Mouse (Mus musculus): Measurements from ENCODE around the gene Ifna4. TPM values are rescaled to one million over a fixed set of nuclear protein-coding genes. Genes with fewer than 3 reads are reported as not detected.

The Ifna4 gene
- not detected in 2 replicates for polyA plus RNA-seq (2015; fragmentation: Nextera tagmentation; extraction: Ambion mirVana)

DNA sequence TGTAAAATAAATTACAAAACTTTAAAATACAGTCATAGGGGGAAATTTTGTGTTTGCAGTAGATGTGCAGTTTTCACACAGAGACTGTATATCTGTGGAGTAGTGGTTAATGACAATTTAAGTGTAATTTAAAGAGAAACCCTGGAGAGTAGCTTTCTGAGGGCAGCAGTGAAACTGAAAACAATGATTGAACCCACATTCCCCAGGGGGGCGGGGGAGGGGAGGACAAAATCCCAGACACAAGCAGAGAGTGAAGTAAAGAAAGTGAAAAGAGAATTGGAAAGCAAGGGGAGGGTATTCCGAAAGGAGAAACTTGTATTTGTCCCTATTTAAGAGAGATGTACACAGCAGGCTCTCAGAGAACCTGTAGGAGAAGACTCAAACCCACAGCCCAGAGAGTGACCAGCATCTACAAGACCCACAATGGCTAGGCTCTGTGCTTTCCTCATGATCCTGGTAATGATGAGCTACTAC lies at the start of gene Ifna4:
Gene Ifna4 (plus strand): TSS at position 424 of the 474 bp plus-strand sequence.

DNA sequence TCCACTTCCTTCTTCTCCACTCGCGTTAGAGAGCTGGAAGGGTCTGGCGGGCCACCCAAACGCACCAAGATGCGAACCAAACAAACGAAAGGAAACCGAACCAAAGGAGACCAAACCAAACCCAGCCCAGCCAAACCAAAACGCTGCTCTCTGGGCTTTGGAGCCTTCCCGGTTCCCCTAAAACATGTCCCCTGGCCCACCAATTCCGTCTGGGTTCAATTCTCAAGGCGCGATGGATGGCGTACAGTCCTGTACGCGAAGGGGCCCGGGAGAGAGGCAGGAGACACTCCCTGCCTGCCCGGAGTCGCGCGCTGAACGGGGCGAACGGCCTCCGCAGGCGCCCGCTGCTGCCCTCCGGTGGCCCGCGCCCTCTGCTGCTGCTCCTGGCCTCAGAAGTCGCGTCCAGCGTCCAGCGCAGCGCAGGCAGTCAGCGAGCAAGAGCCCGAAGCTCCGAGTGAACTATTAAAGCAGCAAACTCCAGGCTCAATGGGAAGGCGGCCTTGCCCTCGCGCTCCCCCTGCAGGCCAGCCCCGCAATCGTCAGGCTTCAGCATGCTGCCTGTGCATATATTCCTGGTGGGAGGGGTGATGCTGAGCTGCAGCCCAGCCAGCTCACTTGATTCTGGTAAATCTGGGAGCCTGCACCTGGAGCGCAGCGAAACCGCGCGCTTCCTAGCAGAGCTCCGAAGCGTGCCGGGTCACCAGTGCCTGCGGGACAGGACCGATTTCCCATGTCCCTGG lies 47.6 kb upstream of the Ifna4 start, which contains the start of gene Gm13275:
Gene Gm13275 (plus strand): TSS at position 552 of the 740 bp plus-strand sequence.

DNA sequence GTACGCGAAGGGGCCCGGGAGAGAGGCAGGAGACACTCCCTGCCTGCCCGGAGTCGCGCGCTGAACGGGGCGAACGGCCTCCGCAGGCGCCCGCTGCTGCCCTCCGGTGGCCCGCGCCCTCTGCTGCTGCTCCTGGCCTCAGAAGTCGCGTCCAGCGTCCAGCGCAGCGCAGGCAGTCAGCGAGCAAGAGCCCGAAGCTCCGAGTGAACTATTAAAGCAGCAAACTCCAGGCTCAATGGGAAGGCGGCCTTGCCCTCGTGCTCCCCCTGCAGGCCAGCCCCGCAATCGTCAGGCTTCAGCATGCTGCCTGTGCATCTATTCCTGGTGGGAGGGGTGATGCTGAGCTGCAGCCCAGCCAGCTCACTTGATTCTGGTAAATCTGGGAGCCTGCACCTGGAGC lies 44.6 kb upstream of the Ifna4 start, which contains the start of gene Gm13279:
Gene Gm13279 (plus strand): TSS at position 301 of the 400 bp plus-strand sequence.

DNA sequence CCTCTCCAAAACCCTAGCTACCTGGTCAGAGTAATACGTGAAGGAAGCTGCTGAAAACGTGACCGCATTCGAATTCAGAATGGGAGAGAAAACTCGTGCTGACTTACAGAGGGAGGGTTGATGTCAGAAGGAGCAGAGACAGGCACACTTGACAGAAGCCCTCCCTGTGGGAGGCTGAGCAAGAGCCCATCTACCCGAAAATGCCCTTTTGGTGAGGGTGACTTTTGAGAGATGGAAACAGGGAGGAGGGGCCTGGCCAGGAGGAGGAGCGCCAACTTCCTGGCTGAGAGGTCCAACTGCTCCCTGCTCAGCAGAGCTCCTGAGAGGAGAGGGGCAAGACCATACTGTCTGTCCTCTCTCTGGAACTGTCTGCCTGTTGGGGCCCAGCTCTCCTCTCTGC lies 42.3 kb upstream of the Ifna4 start, which contains the start of gene Gm13285:
Gene Gm13285 (plus strand): TSS at position 301 of the 400 bp plus-strand sequence.

DNA sequence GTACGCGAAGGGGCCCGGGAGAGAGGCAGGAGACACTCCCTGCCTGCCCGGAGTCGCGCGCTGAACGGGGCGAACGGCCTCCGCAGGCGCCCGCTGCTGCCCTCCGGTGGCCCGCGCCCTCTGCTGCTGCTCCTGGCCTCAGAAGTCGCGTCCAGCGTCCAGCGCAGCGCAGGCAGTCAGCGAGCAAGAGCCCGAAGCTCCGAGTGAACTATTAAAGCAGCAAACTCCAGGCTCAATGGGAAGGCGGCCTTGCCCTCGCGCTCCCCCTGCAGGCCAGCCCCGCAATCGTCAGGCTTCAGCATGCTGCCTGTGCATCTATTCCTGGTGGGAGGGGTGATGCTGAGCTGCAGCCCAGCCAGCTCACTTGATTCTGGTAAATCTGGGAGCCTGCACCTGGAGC lies 38.7 kb upstream of the Ifna4 start, which contains the start of gene Gm13287:
Gene Gm13287 (plus strand): TSS at position 301 of the 400 bp plus-strand sequence.

DNA sequence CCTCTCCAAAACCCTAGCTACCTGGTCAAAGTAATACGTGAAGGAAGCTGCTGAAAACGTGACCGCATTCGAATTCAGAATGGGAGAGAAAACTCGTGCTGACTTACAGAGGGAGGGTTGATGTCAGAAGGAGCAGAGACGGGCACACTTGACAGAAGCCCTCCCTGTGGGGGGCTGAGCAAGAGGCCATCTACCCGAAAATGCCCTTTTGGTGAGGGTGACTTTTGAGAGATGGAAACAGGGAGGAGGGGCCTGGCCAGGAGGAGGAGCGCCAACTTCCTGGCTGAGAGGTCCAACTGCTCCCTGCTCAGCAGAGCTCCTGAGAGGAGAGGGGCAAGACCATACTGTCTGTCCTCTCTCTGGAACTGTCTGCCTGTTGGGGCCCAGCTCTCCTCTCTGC lies 36.4 kb upstream of the Ifna4 start, which contains the start of gene Gm13288:
Gene Gm13288 (plus strand): TSS at position 301 of the 400 bp plus-strand sequence.

DNA sequence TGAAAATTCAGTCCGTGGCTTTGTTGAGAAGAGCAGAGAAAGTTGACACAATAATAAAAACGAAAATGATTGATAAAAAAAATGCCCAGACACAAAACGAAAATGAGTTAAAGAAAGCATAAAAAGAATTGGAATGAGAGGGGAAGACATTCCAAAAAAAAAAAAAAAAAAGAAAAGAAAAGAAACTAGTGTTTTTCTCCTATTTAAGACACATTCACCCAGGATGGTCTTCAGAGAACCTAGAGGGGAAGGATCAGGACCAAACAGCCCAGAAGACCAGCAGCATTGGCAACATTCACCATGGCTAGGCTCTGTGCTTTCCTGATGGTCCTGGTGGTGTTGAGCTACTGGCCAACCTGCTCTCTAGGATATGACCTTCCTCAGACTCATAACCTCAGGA lies 25.7 kb upstream of the Ifna4 start, which contains the start of gene Ifna7:
Gene Ifna7 (plus strand): TSS at position 301 of the 400 bp plus-strand sequence.

DNA sequence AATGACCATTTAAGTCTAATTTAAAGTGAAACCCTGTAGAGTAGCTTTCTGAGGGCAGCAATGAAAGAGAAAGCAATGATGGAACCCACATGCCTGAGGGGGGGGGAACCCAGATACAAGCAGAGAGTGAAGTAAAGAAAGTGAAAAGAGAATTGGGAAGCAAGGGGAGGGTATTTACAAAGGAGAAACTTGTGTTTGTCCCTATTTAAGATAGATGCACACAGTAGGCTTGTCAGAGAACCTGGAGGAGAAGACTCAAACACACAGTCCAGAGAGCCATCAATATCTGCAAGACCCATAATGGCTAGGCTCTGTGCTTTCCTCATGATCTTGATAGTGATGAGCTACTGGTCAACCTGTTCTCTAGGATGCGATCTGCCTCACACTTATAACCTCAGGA lies 22.0 kb upstream of the Ifna4 start, which contains the start of gene Ifna11:
Gene Ifna11 (plus strand): TSS at position 301 of the 400 bp plus-strand sequence.

DNA sequence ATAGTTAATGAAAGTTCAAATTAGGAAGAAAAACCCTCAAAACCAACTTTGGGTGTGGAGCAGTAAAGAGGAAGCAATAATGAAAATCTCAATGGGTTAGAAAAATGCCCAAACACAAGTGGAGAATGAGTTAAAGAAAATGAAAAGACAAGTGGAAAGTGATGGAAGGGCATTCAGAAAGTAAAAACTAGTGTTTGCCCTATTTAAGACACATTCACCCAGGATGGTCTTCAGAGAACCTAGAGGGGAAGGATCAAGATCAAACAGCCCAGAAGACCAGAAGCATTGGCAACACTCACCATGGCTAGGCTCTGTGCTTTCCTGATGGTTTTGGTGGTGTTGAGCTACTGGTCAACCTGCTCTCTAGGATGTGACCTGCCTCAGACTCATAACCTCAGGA lies 14.5 kb upstream of the Ifna4 start, which contains the start of gene Ifna6:
Gene Ifna6 (plus strand): TSS at position 301 of the 400 bp plus-strand sequence.

DNA sequence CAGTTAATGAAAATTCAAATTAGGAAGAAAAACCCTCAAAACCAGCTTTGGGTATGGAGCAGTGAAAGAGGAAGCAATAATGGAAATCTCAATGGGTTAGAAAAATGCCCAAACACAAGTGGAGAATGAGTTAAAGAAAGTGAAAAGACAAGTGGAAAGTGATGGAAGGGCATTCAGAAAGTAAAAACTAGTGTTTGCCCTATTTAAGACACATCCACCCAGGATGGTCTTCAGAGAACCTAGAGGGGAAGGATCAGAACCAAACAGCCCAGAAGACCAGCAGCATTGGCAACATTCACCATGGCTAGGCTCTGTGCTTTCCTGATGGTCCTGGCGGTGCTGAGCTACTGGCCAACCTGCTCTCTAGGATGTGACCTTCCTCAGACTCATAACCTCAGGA lies 6.4 kb upstream of the Ifna4 start, which contains the start of gene Ifna5:
Gene Ifna5 (plus strand): TSS at position 301 of the 400 bp plus-strand sequence.

DNA sequence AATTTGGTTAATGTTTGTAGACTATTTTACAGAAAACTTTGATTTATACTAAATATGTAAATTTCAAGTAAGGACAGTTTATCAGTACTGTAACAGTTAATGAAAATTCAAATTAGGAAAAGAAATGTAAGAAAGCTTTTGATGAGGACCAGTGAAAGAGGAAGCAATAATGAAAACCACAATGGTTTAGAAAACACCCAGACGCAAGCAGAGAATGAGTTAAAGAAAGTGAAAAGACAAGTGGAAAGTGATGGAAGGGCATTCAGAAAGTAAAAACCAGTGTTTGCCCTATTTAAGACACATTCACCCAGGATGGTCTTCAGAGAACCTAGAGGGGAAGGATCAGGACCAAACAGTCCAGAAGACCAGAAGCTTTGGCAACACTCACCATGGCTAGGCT lies 8.0 kb downstream of the Ifna4 start, which contains the start of gene Ifna1:
Gene Ifna1 (plus strand): TSS at position 390 of the 400 bp plus-strand sequence.

DNA sequence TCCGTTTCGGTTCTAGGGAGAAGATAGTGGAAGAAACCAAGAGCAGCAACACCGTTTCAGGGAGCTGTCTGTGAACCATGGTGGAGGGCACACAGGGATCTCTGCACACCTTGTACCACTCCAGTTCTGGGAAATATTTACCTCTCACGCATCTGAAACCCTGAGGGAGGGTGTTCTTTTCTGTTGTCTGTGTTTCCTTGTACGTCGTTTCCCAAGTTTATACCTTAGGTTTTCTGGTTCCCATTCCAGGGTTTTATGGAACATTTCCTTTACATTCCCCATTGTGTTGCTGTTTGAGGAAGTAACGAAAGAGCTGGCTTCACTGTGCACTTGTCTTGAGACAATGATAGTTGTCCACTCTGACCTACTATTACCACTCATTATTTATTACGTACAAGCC lies 38.4 kb downstream of the Ifna4 start, which contains the start of gene Ifne:
Gene Ifne (minus strand): TSS at position 101 of the 400 bp plus-strand sequence.

Other genes with a start within 250 kb of the Ifna4 start
- gene Ifna9, start 249.5 kb upstream of the Ifna4 start, polyA plus RNA-seq (2015; fragmentation: Nextera tagmentation; extraction: Ambion mirVana), result not detected in 2 replicates
- gene Ifna12, start 238.5 kb upstream of the Ifna4 start, polyA plus RNA-seq (2015; fragmentation: Nextera tagmentation; extraction: Ambion mirVana), result not detected in 2 replicates
- not detected in 2 replicates for gene C87499, start 207.4 kb upstream of the Ifna4 start, polyA plus RNA-seq (2015; fragmentation: Nextera tagmentation; extraction: Ambion mirVana)
- not detected in 2 replicates for gene Ifna13, start 197.4 kb upstream of the Ifna4 start, polyA plus RNA-seq (2015; fragmentation: Nextera tagmentation; extraction: Ambion mirVana)
- gene Ifna16, start 164.9 kb upstream of the Ifna4 start, polyA plus RNA-seq (2015; fragmentation: Nextera tagmentation; extraction: Ambion mirVana), result not detected in 2 replicates
- gene Ifna2, start 157.9 kb upstream of the Ifna4 start, polyA plus RNA-seq (2015; fragmentation: Nextera tagmentation; extraction: Ambion mirVana), result not detected in 2 replicates
- not detected in 2 replicates for gene Ifnab, start 150.5 kb upstream of the Ifna4 start, polyA plus RNA-seq (2015; fragmentation: Nextera tagmentation; extraction: Ambion mirVana)
- 0.17 and 0.38 TPM in 2 replicates for gene Gm26566, start 120.1 kb upstream of the Ifna4 start, polyA plus RNA-seq (2015; fragmentation: Nextera tagmentation; extraction: Ambion mirVana)
- gene Klhl9, start 119.4 kb upstream of the Ifna4 start, polyA plus RNA-seq (2015; fragmentation: Nextera tagmentation; extraction: Ambion mirVana), result 23.7 and 28.8 TPM in 2 replicates
- not detected in 2 replicates for gene Gm13271, start 87.0 kb upstream of the Ifna4 start, polyA plus RNA-seq (2015; fragmentation: Nextera tagmentation; extraction: Ambion mirVana)
- gene Gm13283, start 81.7 kb upstream of the Ifna4 start, polyA plus RNA-seq (2015; fragmentation: Nextera tagmentation; extraction: Ambion mirVana), result 0.17 and 0.19 TPM in 2 replicates
- gene Gm13290, start 68.0 kb upstream of the Ifna4 start, polyA plus RNA-seq (2015; fragmentation: Nextera tagmentation; extraction: Ambion mirVana), result not detected in 2 replicates
- not detected in 2 replicates for gene Gm13289, start 64.9 kb upstream of the Ifna4 start, polyA plus RNA-seq (2015; fragmentation: Nextera tagmentation; extraction: Ambion mirVana)
- gene Gm13272, start 62.0 kb upstream of the Ifna4 start, polyA plus RNA-seq (2015; fragmentation: Nextera tagmentation; extraction: Ambion mirVana), result not detected in 2 replicates
- gene Ifnz, start 59.7 kb upstream of the Ifna4 start, polyA plus RNA-seq (2015; fragmentation: Nextera tagmentation; extraction: Ambion mirVana), result 0.33 TPM in 1 of 2 replicates, not detected in the other
- gene Gm13276, start 56.2 kb upstream of the Ifna4 start, polyA plus RNA-seq (2015; fragmentation: Nextera tagmentation; extraction: Ambion mirVana), result not detected in 2 replicates
- gene Gm13277, start 53.2 kb upstream of the Ifna4 start, polyA plus RNA-seq (2015; fragmentation: Nextera tagmentation; extraction: Ambion mirVana), result not detected in 2 replicates
- not detected in 2 replicates for gene Gm13278, start 50.3 kb upstream of the Ifna4 start, polyA plus RNA-seq (2015; fragmentation: Nextera tagmentation; extraction: Ambion mirVana)
- gene Gm13275, start 47.4 kb upstream of the Ifna4 start, polyA plus RNA-seq (2015; fragmentation: Nextera tagmentation; extraction: Ambion mirVana), result not detected in 2 replicates
- not detected in 2 replicates for gene Gm13279, start 44.5 kb upstream of the Ifna4 start, polyA plus RNA-seq (2015; fragmentation: Nextera tagmentation; extraction: Ambion mirVana)
- 0.79 TPM in 1 of 2 replicates, not detected in the other for gene Gm13285, start 42.2 kb upstream of the Ifna4 start, polyA plus RNA-seq (2015; fragmentation: Nextera tagmentation; extraction: Ambion mirVana)
- gene Gm13287, start 38.6 kb upstream of the Ifna4 start, polyA plus RNA-seq (2015; fragmentation: Nextera tagmentation; extraction: Ambion mirVana), result not detected in 2 replicates
- gene Gm13288, start 36.3 kb upstream of the Ifna4 start, polyA plus RNA-seq (2015; fragmentation: Nextera tagmentation; extraction: Ambion mirVana), result not detected in 2 replicates
- not detected in 2 replicates for gene Ifna7, start 25.6 kb upstream of the Ifna4 start, polyA plus RNA-seq (2015; fragmentation: Nextera tagmentation; extraction: Ambion mirVana)
- gene Ifna11, start 21.9 kb upstream of the Ifna4 start, polyA plus RNA-seq (2015; fragmentation: Nextera tagmentation; extraction: Ambion mirVana), result not detected in 2 replicates
- not detected in 2 replicates for gene Ifna6, start 14.4 kb upstream of the Ifna4 start, polyA plus RNA-seq (2015; fragmentation: Nextera tagmentation; extraction: Ambion mirVana)
- not detected in 2 replicates for gene Ifna5, start 6.3 kb upstream of the Ifna4 start, polyA plus RNA-seq (2015; fragmentation: Nextera tagmentation; extraction: Ambion mirVana)
- gene Ifna1, start 8.2 kb downstream of the Ifna4 start, polyA plus RNA-seq (2015; fragmentation: Nextera tagmentation; extraction: Ambion mirVana), result not detected in 2 replicates
- gene Ifne, start 38.3 kb downstream of the Ifna4 start, polyA plus RNA-seq (2015; fragmentation: Nextera tagmentation; extraction: Ambion mirVana), result not detected in 2 replicates